Mouse (Mus musculus) NIH3T3 (cell line): Measurements from ENCODE around the gene Cyp2c66.
"Not testable (repeated sequence)": the region's sequence is repeated elsewhere in the genome, so short reads cannot be mapped to it uniquely, and the experiment has no call there.

Experiments
- DNase-seq: peaks from one replicate; pipeline ENCODE4 v3.0.0-alpha.2; 2012; ENCODE audit warnings: low read depth

The Cyp2c66 gene

GRCm38 (mm10) chr19:39113644-39114043 is at the start of gene Cyp2c66:
Gene Cyp2c66 (plus strand): TSS chr19:39113898.
- no peak for DNase-seq

DNA sequence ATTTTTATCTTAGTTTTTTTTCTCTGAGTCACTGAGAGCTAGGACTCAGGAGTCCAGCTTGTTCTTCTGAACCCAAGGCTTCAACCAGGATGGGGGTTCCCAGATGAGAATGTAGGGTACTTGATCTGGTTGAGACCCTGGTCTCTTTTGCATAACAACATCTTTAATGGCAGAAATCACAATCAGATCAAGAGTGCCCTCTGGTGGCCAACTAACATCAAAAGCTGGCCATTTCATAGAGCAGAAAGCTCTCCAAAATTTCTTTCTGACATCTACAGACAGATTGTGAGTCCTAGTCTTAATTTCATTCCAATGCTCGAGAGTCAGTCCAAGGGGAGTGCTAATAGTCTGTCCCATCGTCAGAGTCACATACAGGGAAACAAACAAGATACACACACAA is 14.9 kb upstream of the Cyp2c66 start:
- DNase-seq = peak; percentile 65

DNA sequence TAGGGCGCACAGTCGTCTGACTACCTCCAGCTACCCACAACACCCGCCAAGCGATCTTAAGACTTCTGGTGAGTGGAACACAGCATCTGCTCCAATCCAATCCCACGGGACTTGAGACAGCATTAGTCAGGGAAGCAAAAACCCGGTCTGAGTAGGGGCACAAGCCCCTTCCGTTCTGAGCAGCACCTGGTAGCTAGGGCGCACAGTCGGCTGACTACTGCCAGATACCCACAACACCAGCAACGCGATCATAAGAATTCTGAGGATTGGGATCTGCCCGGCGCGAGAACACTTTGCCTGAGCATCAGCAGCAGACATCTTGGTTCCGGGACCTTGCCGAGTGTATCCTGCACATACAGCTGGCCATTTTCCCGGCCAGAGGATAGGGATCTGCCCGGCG is 43.1 kb downstream of the Cyp2c66 start:
- not testable (repeated sequence) for DNase-seq
